Mouse (Mus musculus) heart, embryonic 16.5 days (tissue): Measurements from ENCODE around the gene Rnf224. TPM values are rescaled to one million over a fixed set of nuclear protein-coding genes. Genes with fewer than 3 reads are reported as not detected.

Experiments used
- ATAC-seq: fragments of 200-750 bp; cut with Nextera tagmentation; replicated peaks from 2 replicates; pipeline ENCODE4 v1.8.0; 2017; ENCODE audit warnings: moderate number of reproducible peaks; ENCODE audit not compliant: insufficient read depth, low FRiP score; ENCODE audit errors: extremely low read depth
- H3K27ac ChIP-seq: fragments of 300-500 bp; sonication (generic); 2 replicates; pipeline ENCODE4 v1.5.1; 2014; ENCODE audit warnings: mild to moderate bottlenecking, low read length, control low read depth, moderate library complexity
- H3K27me3 ChIP-seq: fragments of 300-500 bp; sonication (generic); 2 replicates; pipeline ENCODE4 v1.6.1; 2014; ENCODE audit warnings: low read length, mixed read lengths; ENCODE audit not compliant: control insufficient read depth, insufficient read depth
- H3K36me3 ChIP-seq: fragments of 300-500 bp; sonication (generic); 2 replicates; pipeline ENCODE4 v1.6.1; 2014; ENCODE audit not compliant: control insufficient read depth, insufficient read depth
- H3K4me1 ChIP-seq: fragments of 300-500 bp; sonication (generic); 2 replicates; pipeline ENCODE4 v1.6.1; 2014; ENCODE audit warnings: low read length, mixed read lengths; ENCODE audit not compliant: control insufficient read depth, insufficient read depth
- H3K4me2 ChIP-seq: fragments of 300-500 bp; sonication (generic); 2 replicates; pipeline ENCODE4 v1.6.1; 2014; ENCODE audit warnings: low read depth, mild to moderate bottlenecking, control low read depth, low read length
- H3K4me3 ChIP-seq: fragments of 300-500 bp; sonication (generic); 2 replicates; pipeline ENCODE4 v1.5.1; 2014; ENCODE audit warnings: mild to moderate bottlenecking, control low read depth, low read length
- H3K9ac ChIP-seq: fragments of 300-500 bp; sonication (generic); 2 replicates; pipeline ENCODE4 v1.6.1; 2014; ENCODE audit warnings: low read length, control low read depth
- H3K9me3 ChIP-seq: fragments of 300-500 bp; sonication (generic); replicated peaks from 2 replicates; pipeline ENCODE4 v1.6.1; 2016; ENCODE audit warnings: low read length; ENCODE audit not compliant: control insufficient read depth
- WGBS: fragments of 180-500 bp; shearing (Covaris S2); extraction: QIAGEN DNeasy Blood & Tissue Kit; methylation state at CpG from one replicate; pipeline ENCODE4 v1.1.7; 2014; 5-methylcytosine and 5-hydroxymethylcytosine counted together
- polyA plus RNA-seq: library from polyadenylated mRNA; unstranded; fragments of >200 nt; fragmentation: Nextera tagmentation; extraction: Ambion mirVana; gene quantifications from 2 replicates; pipeline ENCODE4 v1.2.1, GENCODE M21; 2015

The Rnf224 gene
- polyA plus RNA-seq, 1 experiment from 2014 or later, result not detected

- ATAC-seq, result 0 out of 2 replicates have a peak, but pooled peaks have one; percentile 14
- H3K36me3 ChIP-seq, result peaks cover 11% of the 10 kb centered on the region
- peaks cover 28% of the 10 kb centered on the region for H3K4me1 ChIP-seq
- H3K27ac ChIP-seq, result peak overlapping the region; percentile 90
- peak overlapping the region; percentile 64 for H3K4me2 ChIP-seq
- peak overlapping the region; percentile 67 for H3K9ac ChIP-seq
- peaks cover 13% of the 10 kb centered on the region for H3K27me3 ChIP-seq
- peak overlapping the region; percentile 48 for H3K4me3 ChIP-seq
- WGBS, result 15% methylated on average over 55 of the region's 55 CpGs
- H3K9me3 ChIP-seq, result no peaks in the 10 kb centered on the region
Observed at GRCm38 (mm10) chr2:25195211-25196156, 41.1 kb downstream of the Rnf224 start.

- Histone ChIP-seq H3K9me3 (no peaks in the 10 kb centered on the region), H3K9ac (peak overlapping the region; percentile 67), H3K36me3 (peaks cover 3% of the 10 kb centered on the region), H3K4me3 (peak overlapping the region; percentile 48), H3K4me1 (peaks cover 28% of the 10 kb centered on the region), H3K27ac (peak overlapping the region; percentile 90), H3K27me3 (peaks cover 13% of the 10 kb centered on the region), H3K4me2 (peak overlapping the region; percentile 64)
- WGBS, result 74% methylated on average over 17 of the region's 17 CpGs
- no peak for ATAC-seq
Observed at GRCm38 (mm10) chr2:25194486-25195171, 42.0 kb downstream of the Rnf224 start.

DNA sequence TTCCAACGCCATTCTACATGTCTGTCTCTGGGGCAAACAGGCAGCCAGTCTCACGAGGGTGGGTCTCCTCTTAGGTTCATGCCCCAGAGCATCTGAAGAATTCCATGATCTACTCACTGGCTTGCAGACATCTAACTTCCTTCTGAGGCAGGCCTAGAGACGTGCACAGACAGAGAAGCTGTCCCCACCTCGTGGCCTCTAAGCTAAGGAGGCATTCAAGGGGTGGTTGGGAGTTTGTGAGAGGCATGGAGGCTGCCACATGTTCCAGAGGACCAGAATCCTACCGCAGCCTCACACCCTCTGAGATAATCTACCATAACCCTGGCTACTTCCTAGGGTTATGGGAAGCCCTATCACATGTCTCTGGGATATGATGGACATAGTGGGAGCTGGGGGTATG is 42.6 kb downstream of the Rnf224 start:
- Histone ChIP-seq H3K9me3 (no peaks in the 10 kb centered on the region), H3K4me1 (peaks cover 28% of the 10 kb centered on the region), H3K4me3 (peak overlapping the region; percentile 48; the same call in 1 of the 2 replicates), H3K9ac (peak overlapping the region; percentile 42), H3K27me3 (peaks cover 13% of the 10 kb centered on the region), H3K4me2 (peak overlapping the region; percentile 64), H3K36me3 (no peaks in the 10 kb centered on the region), H3K27ac (peak overlapping the region; percentile 90)
- 60% methylated on average over 5 of the region's 5 CpGs for WGBS
- ATAC-seq, result no peak

DNA sequence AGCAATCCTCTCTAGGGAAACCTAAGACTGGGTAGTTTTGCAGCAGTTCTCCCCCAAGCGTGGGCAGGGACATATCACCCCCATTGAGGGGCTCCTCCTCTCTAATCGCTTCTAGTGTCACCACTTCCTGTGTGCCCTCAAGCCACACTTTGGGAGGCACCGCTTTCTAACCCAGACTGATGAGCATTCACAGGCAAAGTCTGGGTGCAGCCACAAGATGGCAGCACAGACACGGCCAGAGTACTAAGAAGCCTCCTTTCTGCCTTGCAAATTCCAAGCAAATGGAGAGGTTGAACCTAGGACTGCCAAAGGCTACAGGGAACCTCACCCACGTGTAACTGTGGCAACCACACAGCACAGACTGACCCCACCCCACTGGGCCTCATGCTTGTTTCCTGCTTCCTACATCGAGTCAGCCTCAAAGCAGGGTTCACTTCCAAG is 43.2 kb downstream of the Rnf224 start:
- H3K36me3 ChIP-seq, result no peaks in the 10 kb centered on the region
- 2% methylated on average over 6 of the region's 6 CpGs for WGBS
- H3K4me2 ChIP-seq, result peak overlapping the region; percentile 64
- no peaks in the 10 kb centered on the region for H3K9me3 ChIP-seq
- peaks cover 28% of the 10 kb centered on the region for H3K4me1 ChIP-seq
- H3K27me3 ChIP-seq, result peaks cover 13% of the 10 kb centered on the region
- H3K4me3 ChIP-seq, result 0 out of 2 replicates have a peak overlapping the region, but pooled peaks have one; percentile 9
- peak; percentile 58 for ATAC-seq
- no peak overlapping the region; the same call in 1 of the 2 replicates for H3K27ac ChIP-seq
- peak overlapping the region; percentile 42; the same call in 1 of the 2 replicates for H3K9ac ChIP-seq

GRCm38 (mm10) chr2:25187841-25188240 is 48.7 kb downstream of the Rnf224 start:
- Histone ChIP-seq H3K4me2 (no peak overlapping the region), H3K36me3 (no peaks in the 10 kb centered on the region), H3K9ac (no peak overlapping the region), H3K27ac (no peak overlapping the region), H3K27me3 (no peaks in the 10 kb centered on the region), H3K9me3 (no peaks in the 10 kb centered on the region), H3K4me3 (no peak overlapping the region), H3K4me1 (peaks cover 9% of the 10 kb centered on the region)
- 79% methylated on average over 6 of the region's 6 CpGs for WGBS
- ATAC-seq, result no peak

- Histone ChIP-seq H3K4me2 (peak overlapping the region; percentile 96), H3K27ac (no peak overlapping the region), H3K4me1 (peaks cover 12% of the 10 kb centered on the region), H3K27me3 (no peaks in the 10 kb centered on the region), H3K9me3 (no peaks in the 10 kb centered on the region), H3K9ac (peak overlapping the region; percentile 86; the same call in 1 of the 2 replicates), H3K36me3 (no peaks in the 10 kb centered on the region), H3K4me3 (peak overlapping the region; percentile 61)
- no peak for ATAC-seq
- 36% methylated on average over 5 of the region's 5 CpGs for WGBS
Observed at GRCm38 (mm10) chr2:25186575-25186930, 50.0 kb downstream of the Rnf224 start.

DNA sequence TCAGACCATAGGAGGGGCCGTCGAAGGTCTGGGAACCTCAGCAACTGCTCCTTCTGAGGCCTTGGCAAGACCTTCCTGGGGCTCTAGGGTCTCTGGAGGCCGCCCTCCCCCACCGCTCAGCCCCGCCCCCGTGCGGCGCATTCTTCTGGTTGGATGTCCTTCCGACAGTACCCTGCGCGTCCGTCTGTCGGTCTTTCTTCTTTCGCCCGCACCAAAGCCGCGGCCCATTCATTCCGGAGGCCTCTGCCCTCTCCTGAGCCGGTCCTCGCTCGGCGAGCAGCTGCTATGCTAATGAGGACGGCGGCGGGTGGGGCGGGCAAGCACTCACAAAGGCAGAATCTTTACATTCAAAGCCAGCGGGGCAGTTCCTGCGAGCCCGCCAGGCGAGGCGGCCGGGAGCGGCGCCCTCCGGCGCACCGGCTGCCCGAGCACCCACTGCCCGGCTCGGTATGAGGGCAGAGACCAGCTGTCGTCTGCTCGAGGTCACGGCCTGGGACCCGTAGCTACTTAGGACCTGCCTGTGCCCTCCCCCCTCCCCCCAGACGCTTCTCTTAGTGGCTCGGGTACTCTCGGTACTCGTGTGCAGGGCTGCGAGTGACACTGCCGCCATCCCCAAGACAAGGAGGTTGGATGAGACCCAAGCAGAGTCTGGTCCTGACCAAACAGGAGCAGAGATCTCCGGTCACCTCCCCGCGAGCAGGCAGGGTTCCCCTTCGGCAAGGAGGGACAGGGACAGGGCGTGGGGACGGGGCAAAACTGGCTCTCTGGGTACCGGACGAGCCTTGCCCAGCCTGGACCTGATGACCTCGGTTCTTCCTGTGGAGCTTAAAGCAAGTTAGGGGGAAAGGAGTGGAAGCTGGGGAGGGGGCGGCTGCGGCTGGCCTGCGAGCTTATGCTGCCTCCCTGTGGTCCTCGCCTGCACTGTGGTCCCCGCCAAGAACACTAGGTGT is 50.7 kb downstream of the Rnf224 start:
- WGBS, result 1% methylated on average over 64 of the region's 64 CpGs
- peak overlapping the region; percentile 85 for H3K27ac ChIP-seq
- peak overlapping the region; percentile 96 for H3K4me2 ChIP-seq
- peak overlapping the region; percentile 61 for H3K4me3 ChIP-seq
- H3K4me1 ChIP-seq, result peaks cover 12% of the 10 kb centered on the region
- peak overlapping the region; percentile 86 for H3K9ac ChIP-seq
- H3K36me3 ChIP-seq, result no peaks in the 10 kb centered on the region
- H3K27me3 ChIP-seq, result no peaks in the 10 kb centered on the region
- no peaks in the 10 kb centered on the region for H3K9me3 ChIP-seq
- peak; percentile 59 for ATAC-seq

- Histone ChIP-seq H3K4me1 (peaks cover 14% of the 10 kb centered on the region), H3K4me2 (peak overlapping the region; percentile 96; the same call in 1 of the 2 replicates), H3K9ac (no peak overlapping the region), H3K36me3 (no peaks in the 10 kb centered on the region), H3K4me3 (no peak overlapping the region), H3K9me3 (no peaks in the 10 kb centered on the region), H3K27me3 (no peaks in the 10 kb centered on the region), H3K27ac (no peak overlapping the region)
- ATAC-seq, result no peak
- 95% methylated on average over 7 of the region's 7 CpGs for WGBS
Observed at GRCm38 (mm10) chr2:25184496-25184895, 52.1 kb downstream of the Rnf224 start.
